Mouse (Mus musculus): ENCODE measurements at regions not wholly inside any gene's neighbourhood (a gene's known extent, or its start where the extent isn't known, plus 50 kb on each side); places are given as distances from the start of the nearest gene placed in this dataset.

DNA sequence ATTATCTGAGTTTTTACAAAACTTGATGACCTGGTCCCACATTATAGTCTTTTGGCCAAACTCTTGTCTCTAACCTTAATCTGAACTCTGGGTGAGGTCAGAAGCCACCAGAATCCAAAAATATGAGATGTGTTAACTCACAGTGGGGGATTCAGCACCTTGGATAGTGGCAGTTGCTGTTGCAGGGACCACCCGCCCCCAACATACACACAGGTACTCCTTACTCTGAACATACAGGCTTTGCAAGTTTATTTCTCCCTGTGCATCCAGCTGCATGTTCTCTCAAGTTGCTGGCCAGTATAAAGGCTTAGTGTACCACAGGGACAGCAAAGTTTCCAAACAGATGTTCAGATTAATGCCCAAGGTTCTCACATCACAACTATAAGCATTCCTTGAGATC lies 115.5 kb downstream of the Zfp169 start:
- H3K9ac ChIP-seq (ENCODE audit: low read length) = no peak overlapping the region
- no peak overlapping the region for H3K27ac ChIP-seq (replicated peaks; ENCODE audit: low read depth, low read length)
- peak; percentile 71 for DNase-seq (ENCODE audit: low spot score)
- no peak overlapping the region for H3K4me3 ChIP-seq (ENCODE audit: low read depth, low read length)
- no peak overlapping the region for H3K4me2 ChIP-seq (ENCODE audit: low read depth, severe bottlenecking)
- no peaks in the 10 kb centered on the region for H3K9me3 ChIP-seq (ENCODE audit: control insufficient read depth, low read length)
- no peaks in the 10 kb centered on the region for H3K36me3 ChIP-seq (ENCODE audit: control insufficient read depth, insufficient read depth, low read length)
- ATAC-seq (ENCODE audit: insufficient number of reproducible peaks, low FRiP score, low TSS enrichment, low read depth) = no peak
- H3K27me3 ChIP-seq (ENCODE audit: control insufficient read depth, insufficient read depth, low read length) = no peaks in the 10 kb centered on the region
- WGBS = 0% methylated on average over 1 of the region's 1 CpGs
- H3K4me1 ChIP-seq (ENCODE audit: control insufficient read depth, insufficient read depth, low read length) = no peaks in the 10 kb centered on the region

DNA sequence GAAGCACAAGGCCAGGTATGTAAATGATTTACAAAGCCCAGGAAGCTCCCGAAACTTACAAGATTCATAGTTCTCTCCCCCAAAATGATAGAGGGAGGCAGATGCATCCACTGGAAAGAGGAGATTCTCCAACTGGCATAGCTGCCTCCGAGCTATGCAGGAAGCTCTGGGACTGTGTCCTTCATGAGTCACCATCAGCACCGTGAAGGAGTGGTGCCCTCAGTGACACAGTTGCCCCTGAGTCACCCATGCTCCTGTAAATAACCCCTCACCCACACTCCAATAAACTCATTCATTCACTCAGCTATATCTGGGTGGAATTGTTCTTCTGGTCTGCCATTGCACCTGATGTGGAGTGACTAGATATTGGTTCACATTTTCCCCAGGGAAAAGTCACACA lies 114.6 kb downstream of the Zfp169 start:
- no peaks in the 10 kb centered on the region for H3K9me3 ChIP-seq (ENCODE audit: control insufficient read depth, low read length)
- WGBS = 86% methylated on average over 3 of the region's 3 CpGs
- DNase-seq (ENCODE audit: low spot score) = no peak
- H3K27ac ChIP-seq (replicated peaks; ENCODE audit: low read depth, low read length) = no peak overlapping the region
- no peaks in the 10 kb centered on the region for H3K36me3 ChIP-seq (ENCODE audit: control insufficient read depth, insufficient read depth, low read length)
- ATAC-seq (ENCODE audit: insufficient number of reproducible peaks, low FRiP score, low TSS enrichment, low read depth) = no peak
- H3K9ac ChIP-seq (ENCODE audit: low read length) = no peak overlapping the region
- no peak overlapping the region for H3K4me2 ChIP-seq (ENCODE audit: low read depth, severe bottlenecking)
- H3K27me3 ChIP-seq (ENCODE audit: control insufficient read depth, insufficient read depth, low read length) = no peaks in the 10 kb centered on the region
- no peaks in the 10 kb centered on the region for H3K4me1 ChIP-seq (ENCODE audit: control insufficient read depth, insufficient read depth, low read length)
- H3K4me3 ChIP-seq (ENCODE audit: low read depth, low read length) = no peak overlapping the region

- 17% methylated on average over 5 of the region's 5 CpGs for WGBS
- Histone ChIP-seq H3K27ac (replicated peaks; ENCODE audit: low read depth, low read length) (no peak overlapping the region), H3K4me2 (ENCODE audit: low read depth, severe bottlenecking) (no peak overlapping the region), H3K9ac (ENCODE audit: low read length) (no peak overlapping the region), H3K9me3 (ENCODE audit: control insufficient read depth, low read length) (no peaks in the 10 kb centered on the region), H3K4me3 (ENCODE audit: low read depth, low read length) (no peak overlapping the region), H3K27me3 (ENCODE audit: control insufficient read depth, insufficient read depth, low read length) (no peaks in the 10 kb centered on the region), H3K36me3 (ENCODE audit: control insufficient read depth, insufficient read depth, low read length) (no peaks in the 10 kb centered on the region), H3K4me1 (ENCODE audit: control insufficient read depth, insufficient read depth, low read length) (no peaks in the 10 kb centered on the region)
- DNase-seq (ENCODE audit: low spot score) (no peak), ATAC-seq (ENCODE audit: insufficient number of reproducible peaks, low FRiP score, low TSS enrichment, low read depth) (no peak)
Observed at GRCm38 (mm10) chr13:48402316-48402715, 110.9 kb downstream of the Zfp169 start.

GRCm38 (mm10) chr13:48422438-48423329 lies 90.6 kb downstream of the Zfp169 start:
- Histone ChIP-seq H3K4me3 (ENCODE audit: low read depth, low read length) (no peak overlapping the region), H3K36me3 (ENCODE audit: control insufficient read depth, insufficient read depth, low read length) (no peaks in the 10 kb centered on the region), H3K4me2 (ENCODE audit: low read depth, severe bottlenecking) (no peak overlapping the region), H3K9me3 (ENCODE audit: control insufficient read depth, low read length) (no peaks in the 10 kb centered on the region), H3K27ac (replicated peaks; ENCODE audit: low read depth, low read length) (no peak overlapping the region), H3K27me3 (ENCODE audit: control insufficient read depth, insufficient read depth, low read length) (no peaks in the 10 kb centered on the region), H3K9ac (ENCODE audit: low read length) (no peak overlapping the region), H3K4me1 (ENCODE audit: control insufficient read depth, insufficient read depth, low read length) (no peaks in the 10 kb centered on the region)
- WGBS = 74% methylated on average over 9 of the region's 9 CpGs
- ATAC-seq (ENCODE audit: insufficient number of reproducible peaks, low FRiP score, low TSS enrichment, low read depth) (no peak), DNase-seq (ENCODE audit: low spot score) (no peak)

DNA sequence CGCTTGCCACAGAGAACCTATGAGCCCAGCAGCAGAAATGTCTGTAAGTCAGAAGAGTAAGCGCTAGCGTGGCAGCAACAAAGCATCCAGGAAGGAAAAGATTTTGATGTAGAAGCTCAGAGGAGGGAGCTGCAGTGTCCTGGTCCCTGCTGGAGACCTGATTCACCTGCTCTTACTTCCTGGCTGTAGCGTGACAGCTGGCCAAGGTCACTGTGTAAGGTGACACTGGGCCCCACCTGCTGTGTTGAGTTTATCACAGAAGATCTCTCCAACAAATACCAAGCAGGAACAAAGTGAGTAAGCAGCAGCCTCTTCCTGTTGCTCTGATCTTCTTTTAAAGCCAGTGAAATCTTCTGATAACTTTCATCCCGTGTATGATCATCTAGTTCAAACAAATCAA lies 86.4 kb downstream of the Zfp169 start:
- DNase-seq (ENCODE audit: low spot score) (no peak), ATAC-seq (ENCODE audit: insufficient number of reproducible peaks, low FRiP score, low TSS enrichment, low read depth) (no peak)
- no peak overlapping the region for H3K4me2 ChIP-seq (ENCODE audit: low read depth, severe bottlenecking)
- no peak overlapping the region for H3K4me3 ChIP-seq (ENCODE audit: low read depth, low read length)
- H3K27me3 ChIP-seq (ENCODE audit: control insufficient read depth, insufficient read depth, low read length) = no peaks in the 10 kb centered on the region
- no peak overlapping the region for H3K9ac ChIP-seq (ENCODE audit: low read length)
- H3K36me3 ChIP-seq (ENCODE audit: control insufficient read depth, insufficient read depth, low read length) = no peaks in the 10 kb centered on the region
- H3K4me1 ChIP-seq (ENCODE audit: control insufficient read depth, insufficient read depth, low read length) = no peaks in the 10 kb centered on the region
- H3K27ac ChIP-seq (replicated peaks; ENCODE audit: low read depth, low read length) = no peak overlapping the region
- 70% methylated on average over 5 of the region's 5 CpGs for whole genome bisulfite sequencing
- H3K9me3 ChIP-seq (ENCODE audit: control insufficient read depth, low read length) = no peaks in the 10 kb centered on the region

- ATAC-seq (ENCODE audit: insufficient number of reproducible peaks, low FRiP score, low TSS enrichment, low read depth) (no peak), DNase-seq (ENCODE audit: low spot score) (no peak)
- Histone ChIP-seq H3K27ac (replicated peaks; ENCODE audit: low read depth, low read length) (no peak overlapping the region), H3K9me3 (ENCODE audit: control insufficient read depth, low read length) (no peaks in the 10 kb centered on the region), H3K36me3 (ENCODE audit: control insufficient read depth, insufficient read depth, low read length) (no peaks in the 10 kb centered on the region), H3K4me1 (ENCODE audit: control insufficient read depth, insufficient read depth, low read length) (0 out of 2 replicates have a peak, but pooled peaks cover 2% of the 10 kb centered on the region), H3K9ac (ENCODE audit: low read length) (no peak overlapping the region), H3K27me3 (ENCODE audit: control insufficient read depth, insufficient read depth, low read length) (no peaks in the 10 kb centered on the region), H3K4me3 (ENCODE audit: low read depth, low read length) (no peak overlapping the region), H3K4me2 (ENCODE audit: low read depth, severe bottlenecking) (no peak overlapping the region)
- 73% methylated on average over 14 of the region's 14 CpGs for WGBS
Observed at GRCm38 (mm10) chr13:48436659-48437345, 76.4 kb downstream of the Zfp169 start.

Data from limb, embryonic 11.5 days (tissue).